Mouse (Mus musculus) cortical plate, adult 2 months (tissue): ENCODE results near the gene Alg5. TPM values are rescaled to one million over a fixed set of nuclear protein-coding genes. Genes with fewer than 3 reads are reported as not detected.

Experiments
- H3K27ac ChIP-seq: fragments of 200-500 bp; 2 replicates; pipeline ENCODE4 v1.5.1; 2012; ENCODE audit warnings: low read length, control low read depth, inconsistent platforms; ENCODE audit not compliant: insufficient read depth
- H3K4me1 ChIP-seq: fragments of 200-500 bp; 2 replicates; pipeline ENCODE4 v1.6.1; 2011; ENCODE audit warnings: low read length; ENCODE audit not compliant: control insufficient read depth, insufficient read depth
- H3K4me3 ChIP-seq: fragments of 200-500 bp; 2 replicates; pipeline ENCODE4 v1.5.1; 2011; ENCODE audit warnings: mild to moderate bottlenecking, low read length, control low read depth; ENCODE audit not compliant: insufficient read depth
- CTCF ChIP-seq: fragments of 200-500 bp; IDR thresholded peaks from 2 replicates; pipeline ENCODE4 v1.5.1; 2011; ENCODE audit warnings: mild to moderate bottlenecking, control low read depth, low read length; ENCODE audit not compliant: insufficient read depth; ENCODE audit errors: extremely low read depth
- POLR2A ChIP-seq: fragments of 200-500 bp; IDR thresholded peaks from 2 replicates; pipeline ENCODE4 v1.6.1; 2011; ENCODE audit warnings: mild to moderate bottlenecking, low read length, control low read depth; ENCODE audit not compliant: insufficient read depth; ENCODE audit errors: extremely low read depth
- polyA plus RNA-seq: library from polyadenylated mRNA; depleted of rRNA; stranded (reverse); fragments of >200 nt; gene quantifications from 2 replicates; pipeline ENCODE4 v1.2.3, GENCODE M21; 2012; rRNA removed

Gene Alg5
- polyA plus RNA-seq, 1 experiment, result 23.2 TPM

DNA sequence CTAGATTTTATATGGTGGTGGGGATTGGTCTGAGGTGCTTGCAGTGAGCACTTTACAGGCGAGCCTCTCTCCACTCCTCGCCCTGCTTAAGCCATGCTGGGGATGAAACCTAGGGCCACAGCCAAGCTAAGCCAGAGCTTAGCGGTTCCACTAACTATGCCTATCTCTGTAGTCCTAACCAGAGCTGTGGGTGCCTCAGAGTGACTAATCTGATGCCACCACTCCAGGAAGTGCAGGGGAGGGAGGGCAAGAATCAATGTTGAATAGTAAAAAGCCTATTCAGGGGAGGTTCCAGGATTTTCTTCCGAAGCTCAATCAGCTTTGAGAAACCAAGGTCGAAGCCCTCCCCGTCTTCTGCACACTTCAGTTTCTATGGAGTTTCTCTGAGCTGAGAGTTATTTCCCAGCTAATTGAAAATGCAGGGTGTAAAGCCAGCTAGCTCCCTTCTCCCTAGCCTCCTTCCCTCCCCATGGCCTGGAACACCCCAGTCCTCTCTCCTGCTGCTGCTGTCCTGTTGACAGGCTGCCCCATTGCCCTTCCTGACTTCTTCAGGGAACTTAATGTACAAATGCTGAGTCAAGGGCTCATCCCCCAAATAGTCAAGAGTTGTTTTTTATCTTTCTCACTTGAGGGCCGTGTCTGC, 40.8 kb downstream of the Alg5 start:
- H3K4me3 ChIP-seq, result no peak overlapping the region
- H3K4me1 ChIP-seq, result no peaks in the 10 kb centered on the region
- no peak overlapping the region for H3K27ac ChIP-seq
- TF ChIP-seq POLR2A (no peak), CTCF (no peak)

DNA sequence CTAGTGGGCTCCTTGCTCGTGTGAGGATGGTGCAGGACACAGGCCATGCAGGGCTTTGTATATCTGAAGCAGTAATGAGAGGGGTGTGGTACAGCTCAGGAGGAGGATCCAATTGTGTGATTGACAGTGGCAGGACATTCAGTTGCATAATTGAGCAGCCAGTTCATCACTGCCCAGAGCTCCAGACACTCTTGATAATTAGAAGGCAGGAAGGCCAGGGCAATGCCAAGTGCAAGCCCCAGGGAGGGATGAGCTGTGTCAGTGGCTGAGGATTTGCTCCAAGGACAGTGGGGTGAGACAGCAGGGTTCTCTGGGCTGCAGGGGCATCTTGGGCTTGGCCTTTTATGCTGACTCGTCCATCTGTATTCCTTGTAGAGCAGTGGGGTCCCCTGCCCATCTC, 55.3 kb downstream of the Alg5 start:
- Histone ChIP-seq H3K4me3 (no peak overlapping the region), H3K4me1 (no peaks in the 10 kb centered on the region), H3K27ac (no peak overlapping the region)
- TF ChIP-seq POLR2A (no peak), CTCF (no peak)

DNA sequence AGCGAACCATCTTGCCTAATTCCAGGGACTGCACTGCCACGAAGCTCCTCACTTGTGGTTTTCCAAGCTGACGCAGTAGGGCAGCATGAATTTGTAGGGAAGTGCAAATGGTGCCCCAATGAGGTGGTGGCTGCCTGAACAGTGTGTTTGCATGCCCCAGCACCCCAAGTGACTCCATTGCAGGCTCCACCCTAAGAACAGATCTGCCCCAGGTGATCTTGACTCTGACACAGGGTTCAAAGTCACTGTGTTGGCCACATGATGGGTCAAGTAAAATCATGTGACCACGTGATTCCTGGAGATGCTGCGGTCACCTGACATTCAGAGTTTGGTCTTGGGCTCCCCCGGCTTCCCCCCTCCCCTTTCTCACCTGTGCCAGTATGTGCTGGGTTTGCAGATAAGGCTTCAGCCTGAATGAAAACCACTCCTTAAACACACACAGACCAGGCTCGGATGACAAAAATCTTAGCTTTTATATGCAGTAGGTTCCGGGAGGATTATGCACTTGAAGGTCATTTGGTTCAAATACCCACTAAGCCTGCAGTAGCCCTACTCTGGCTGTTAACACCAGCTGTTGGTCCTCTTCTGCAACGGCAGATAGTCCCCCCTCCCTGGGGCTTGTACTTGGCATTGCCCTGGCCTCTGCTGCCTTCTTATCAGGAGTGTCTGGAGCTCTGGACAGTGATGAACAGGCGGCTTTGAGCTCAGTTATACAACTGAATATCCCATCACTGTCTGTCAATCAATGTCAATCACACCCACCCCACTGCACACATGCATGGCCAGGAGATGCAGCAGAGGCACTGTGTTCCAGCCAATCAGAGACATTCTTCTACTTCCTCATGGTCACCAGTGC, 56.7 kb downstream of the Alg5 start:
- H3K4me3 ChIP-seq, result no peak overlapping the region
- no peak for TF ChIP-seq CTCF
- no peak for TF ChIP-seq POLR2A

DNA sequence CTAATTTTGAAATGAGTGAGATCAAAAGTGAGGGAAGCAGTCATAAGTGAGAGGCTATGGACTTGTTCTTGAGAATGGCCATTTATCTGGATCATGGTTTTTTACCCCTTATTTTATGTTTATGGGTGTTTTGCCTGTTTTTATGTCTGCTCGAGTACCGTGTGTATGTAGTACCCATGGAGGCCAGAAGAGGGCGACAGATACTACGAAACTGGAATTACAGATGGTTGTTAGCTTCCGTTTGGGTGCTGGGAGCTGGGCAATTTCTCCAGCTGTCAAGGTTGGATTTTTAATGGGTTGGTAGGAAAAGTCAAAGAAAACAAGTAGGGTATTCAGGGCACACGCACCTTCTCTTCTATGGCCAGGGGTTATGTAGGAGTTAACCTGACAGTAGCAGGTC, 58.4 kb downstream of the Alg5 start:
- H3K4me3 ChIP-seq, result no peak overlapping the region
- no peak for TF ChIP-seq POLR2A
- no peak; the same call in 1 of the 2 replicates for TF ChIP-seq CTCF
- H3K27ac ChIP-seq, result no peak overlapping the region
- H3K4me1 ChIP-seq, result no peaks in the 10 kb centered on the region

More for the DNA sequence above, 56.7 kb downstream of the Alg5 start:
- Histone ChIP-seq H3K4me1 (no peaks in the 10 kb centered on the region), H3K27ac (no peak overlapping the region)

DNA sequence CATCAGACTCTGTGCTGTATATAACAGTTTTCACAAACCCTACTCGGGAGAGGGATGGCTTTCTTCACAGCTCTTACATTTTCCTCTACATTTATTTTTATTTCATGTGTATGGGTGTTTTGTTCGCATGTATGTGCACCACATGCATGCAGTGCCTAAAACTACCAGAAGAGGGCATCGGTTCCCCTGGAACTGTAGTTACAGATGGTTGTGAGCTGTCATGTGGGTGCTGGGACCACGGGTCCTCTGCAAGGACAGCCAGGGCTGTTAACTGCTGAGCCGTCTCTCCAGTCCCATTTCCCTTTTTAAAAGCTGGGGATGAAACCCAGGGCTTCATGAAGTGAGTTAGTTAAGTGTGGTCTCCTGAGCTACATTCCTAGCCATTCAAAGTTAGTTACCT, 60.0 kb downstream of the Alg5 start:
- TF ChIP-seq CTCF, result no peak
- no peak for TF ChIP-seq POLR2A
- no peak overlapping the region for H3K27ac ChIP-seq
- no peak overlapping the region for H3K4me3 ChIP-seq

DNA sequence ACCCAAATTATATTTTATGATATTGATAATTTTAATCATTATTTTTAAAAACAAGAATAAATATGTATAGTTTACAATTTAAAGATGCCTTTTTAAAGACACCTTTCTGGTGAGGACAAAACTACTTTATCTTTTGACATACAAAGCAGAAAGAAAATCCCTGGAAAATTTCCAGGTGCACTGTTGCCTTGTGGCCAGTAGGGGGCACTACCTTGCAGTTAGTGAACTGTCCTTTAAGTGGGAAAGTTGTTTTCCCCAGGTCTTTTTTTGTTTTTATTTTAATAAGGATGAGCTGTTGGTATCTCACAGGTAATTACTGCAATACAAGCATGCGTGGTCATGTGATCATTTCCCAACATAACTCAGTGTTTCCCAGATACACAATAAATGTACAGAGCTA, 60.5 kb downstream of the Alg5 start:
- no peak overlapping the region for H3K27ac ChIP-seq
- H3K4me3 ChIP-seq, result no peak overlapping the region
- no peaks in the 10 kb centered on the region for H3K4me1 ChIP-seq
- no peak for TF ChIP-seq POLR2A
- peak; percentile 23; the same call in 1 of the 2 replicates for TF ChIP-seq CTCF

More for the DNA sequence above, 60.0 kb downstream of the Alg5 start:
- no peaks in the 10 kb centered on the region for H3K4me1 ChIP-seq

DNA sequence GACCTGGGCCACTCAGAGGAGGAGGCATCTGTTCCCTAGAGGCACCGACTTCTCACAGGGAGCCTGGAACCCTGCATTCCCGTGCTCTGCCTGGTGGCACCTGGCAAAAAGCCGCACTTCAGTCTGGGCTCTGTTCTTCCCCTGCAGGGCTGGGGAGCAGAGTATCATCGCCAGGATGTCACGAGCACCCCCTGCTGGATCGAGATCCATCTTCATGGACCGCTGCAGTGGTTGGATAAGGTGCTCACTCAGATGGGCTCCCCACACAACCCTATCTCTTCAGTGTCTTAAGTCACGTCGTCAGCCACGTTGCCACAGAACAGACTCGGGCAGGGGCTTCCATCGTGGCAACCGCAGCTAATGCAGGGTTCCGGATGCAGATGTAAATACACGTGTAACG, 61.9 kb downstream of the Alg5 start:
- TF ChIP-seq POLR2A, result no peak
- peak; percentile 60 for TF ChIP-seq CTCF
- H3K4me3 ChIP-seq, result no peak overlapping the region
- H3K27ac ChIP-seq, result no peak overlapping the region
- H3K4me1 ChIP-seq, result no peaks in the 10 kb centered on the region

Other genes starting within 250 kb of the Alg5 start
- 45.0 and 50.3 TPM in 2 replicates for gene Supt20, start 42.7 kb upstream of the Alg5 start, polyA plus RNA-seq
- not detected in 2 replicates for gene Gm21958, start 21.2 kb upstream of the Alg5 start, polyA plus RNA-seq
- 41.7 and 44.7 TPM in 2 replicates for gene Exosc8, start 146 bp upstream of the Alg5 start, polyA plus RNA-seq
- 5.3 and 5.7 TPM in 2 replicates for gene Smad9, start 20.0 kb downstream of the Alg5 start, polyA plus RNA-seq
- 48.3 and 51.2 TPM in 2 replicates for gene Rfxap, start 72.3 kb downstream of the Alg5 start, polyA plus RNA-seq
- gene Sertm1, start 180.3 kb downstream of the Alg5 start, polyA plus RNA-seq, result 13.9 and 16.8 TPM in 2 replicates